8 mouse cellular contexts compared by ENCODE assay signal in the genomic region with DNA sequence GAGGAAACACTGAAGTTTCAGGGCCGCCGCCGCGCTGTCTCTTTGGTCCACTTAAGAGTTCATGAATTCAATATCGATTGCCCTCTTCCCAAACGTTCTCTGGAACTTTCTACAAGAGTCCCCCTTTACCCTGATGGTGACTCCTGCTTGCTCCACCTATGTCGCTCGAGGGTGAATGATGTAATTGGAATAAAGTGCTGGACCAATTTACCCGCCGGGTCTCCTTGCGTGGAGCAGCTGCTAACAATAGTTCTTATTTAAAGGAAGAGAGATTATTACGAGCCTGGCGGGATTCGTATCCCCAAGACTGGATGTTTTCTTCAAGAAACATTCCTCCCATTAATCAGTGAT. TPM values are rescaled to one million over a fixed set of nuclear protein-coding genes. Genes with fewer than 3 reads are reported as not detected.
DNase-seq lines count a peak whose midpoint lies in the region; ATAC-seq and TF ChIP-seq lines count a peak whose summit lies in the region.

A gene (minus strand): TSS at position 135 of the 351 bp plus-strand sequence.

- H3K4me3 ChIP-seq in liver, adult 2 months (ENCODE audit: insufficient read depth, low read depth, low read length) = peak within 1 kb of the TSS; percentile 73
- peak within 1 kb of the TSS; percentile 93 for H3K4me3 ChIP-seq in embryonic facial prominence, embryonic 10.5 days
- H3K4me3 ChIP-seq in heart, embryonic 12.5 days = peak within 1 kb of the TSS; percentile 98

- no peaks in the 10 kb centered on the region for H3K9me3 ChIP-seq in embryonic facial prominence, embryonic 10.5 days
- no peaks in the 10 kb centered on the region for H3K9me3 ChIP-seq in heart, embryonic 12.5 days (replicated peaks)

- no peak for TF ChIP-seq POLR2A in liver, adult 2 months (IDR thresholded peaks at IDR 0.05; ENCODE audit: extremely low read depth, insufficient read depth, low read length)

- no peaks in the 10 kb centered on the region for H3K36me3 ChIP-seq in liver, adult 2 months (ENCODE audit: control insufficient read depth, insufficient read depth, low read length)
- peaks cover 4% of the 10 kb centered on the region; the same call in 1 of the 2 replicates for H3K36me3 ChIP-seq in embryonic facial prominence, embryonic 10.5 days (replicated peaks)
- H3K36me3 ChIP-seq in heart, embryonic 12.5 days = no peaks in the 10 kb centered on the region

- no peak for DNase-seq in liver, adult 2 months (ENCODE audit: extremely low read depth, low read depth, low spot score)
- DNase-seq in liver (no peak), MN1 (ENCODE audit: low spot score) (no peak)
- no peak for DNase-seq in embryonic facial prominence, embryonic 10.5 days (ENCODE audit: low spot score)
- no peak for DNase-seq in left cerebral cortex, postnatal 10 days (ENCODE audit: extremely low spot score in 1 of 2, low spot score in 2 of 2)
- no peak for DNase-seq in ovary, postnatal 36 days (ENCODE audit: low spot score)

- H3K27me3 ChIP-seq in liver, adult 2 months (ENCODE audit: control insufficient read depth, insufficient read depth, low read length) = no peaks in the 10 kb centered on the region
- H3K27me3 ChIP-seq in embryonic facial prominence, embryonic 10.5 days (replicated peaks; ENCODE audit: low read depth, poor library complexity, severe bottlenecking) = no peaks in the 10 kb centered on the region
- no peaks in the 10 kb centered on the region for H3K27me3 ChIP-seq in heart, embryonic 12.5 days (replicated peaks)

- peak within 1 kb of the TSS; percentile 66 for H3K4me2 ChIP-seq in heart, embryonic 12.5 days

- H3K9ac ChIP-seq in liver, adult 2 months (ENCODE audit: low read depth, low read length) = peak within 1 kb of the TSS; percentile 92
- H3K9ac ChIP-seq in heart, embryonic 12.5 days = peak within 1 kb of the TSS; percentile 99

- peak within 1 kb of the TSS; percentile 99 for H3K27ac ChIP-seq in liver, adult 2 months (replicated peaks; ENCODE audit: insufficient read depth, low read depth, low read length)
- H3K27ac ChIP-seq in embryonic facial prominence, embryonic 10.5 days (replicated peaks) = peak within 1 kb of the TSS; percentile 100
- peak within 1 kb of the TSS; percentile 100 for H3K27ac ChIP-seq in heart, embryonic 12.5 days (ENCODE audit: poor library complexity, severe bottlenecking)

- peaks cover 9% of the 10 kb centered on the region; the same call in 1 of the 2 replicates for H3K79me2 ChIP-seq in liver, adult 2 months (ENCODE audit: control insufficient read depth, insufficient read depth, low read length)

- TF ChIP-seq CTCF in liver, adult 2 months (IDR thresholded peaks at IDR 0.05; ENCODE audit: low read depth, low read length) = no peak

- WGBS in liver, adult 2 months = 14% methylated on average over 14 of the region's 14 CpGs
- WGBS in embryonic facial prominence, embryonic 10.5 days = 8% methylated on average over 14 of the region's 14 CpGs
- WGBS in heart, embryonic 12.5 days = 3% methylated on average over 14 of the region's 14 CpGs

- H3K4me1 ChIP-seq in liver, adult 2 months (ENCODE audit: control insufficient read depth, insufficient read depth, low read length) = peaks cover 11% of the 10 kb centered on the region
- peaks cover 45% of the 10 kb centered on the region for H3K4me1 ChIP-seq in embryonic facial prominence, embryonic 10.5 days
- H3K4me1 ChIP-seq in heart, embryonic 12.5 days (replicated peaks) = peaks cover 37% of the 10 kb centered on the region

- intact Hi-C loops in left cerebral cortex, postnatal 10 days (cut with DNase I) = no loop called here

- peak; percentile 40 for ATAC-seq in heart, embryonic 12.5 days (ENCODE audit: insufficient number of reproducible peaks, low FRiP score)
- no peak for ATAC-seq in monocyte, adult 5-6 weeks (replicated peaks; ENCODE audit: insufficient number of reproducible peaks, low FRiP score, low TSS enrichment, poor library complexity, severe bottlenecking)

RNA-seq across cellular contexts. Expression of the gene that starts here (rescaled TPM):
- 49.7 and 65.4 TPM in 2 replicates for total RNA-seq in liver, adult 2 months (2014; rRNA removed)
- 34.2 and 37.4 TPM in 2 replicates for polyA plus RNA-seq in liver, adult 2 months (2012; rRNA removed)
- polyA plus RNA-seq in embryonic facial prominence, embryonic 10.5 days (2016; fragmentation: Nextera tagmentation; extraction: Ambion mirVana) = 439 and 451 TPM in 2 replicates
- polyA plus RNA-seq in heart, embryonic 12.5 days (2016; fragmentation: Nextera tagmentation; extraction: Ambion mirVana) = 832 and 883 TPM in 2 replicates
- total RNA-seq in left cerebral cortex, postnatal 10 days (2021) = 10 to 100 TPM; 45.1 to 47.8 TPM
- total RNA-seq in monocyte, adult 5-6 weeks (2017) = 295 to 317 TPM (median 304 TPM) in 3 replicates

Comparison
In these comparisons a context has a peak if more than half of its experiments do, and no peak if none do; other contexts are left out.
1. RNA of the gene that starts here (polyA plus RNA-seq): 832 to 883 TPM in heart, embryonic 12.5 days and 439 to 451 TPM in embryonic facial prominence, embryonic 10.5 days; 34.2 to 37.4 TPM in liver, adult 2 months; every median in the first group is over 10 times any median in the second.
2. Peak in every context shown above with its lines, with median percentiles within 50 percentile points of each other: H3K27ac ChIP-seq and H3K4me3 ChIP-seq.